Mouse (Mus musculus): ENCODE measurements around the gene Gch1.

GRCm38 (mm10) chr14:47187666-47188360 lies 1.4 kb downstream of the Gch1 start:
- TF ChIP-seq FLI1 (IDR thresholded peaks at IDR 0.05; ENCODE audit: low read length) (no peak), GATA1 (IDR thresholded peaks at IDR 0.05; ENCODE audit: borderline replicate concordance, low read length) (no peak)
